21 mouse cellular contexts compared by ENCODE assay signal in the genomic region with DNA sequence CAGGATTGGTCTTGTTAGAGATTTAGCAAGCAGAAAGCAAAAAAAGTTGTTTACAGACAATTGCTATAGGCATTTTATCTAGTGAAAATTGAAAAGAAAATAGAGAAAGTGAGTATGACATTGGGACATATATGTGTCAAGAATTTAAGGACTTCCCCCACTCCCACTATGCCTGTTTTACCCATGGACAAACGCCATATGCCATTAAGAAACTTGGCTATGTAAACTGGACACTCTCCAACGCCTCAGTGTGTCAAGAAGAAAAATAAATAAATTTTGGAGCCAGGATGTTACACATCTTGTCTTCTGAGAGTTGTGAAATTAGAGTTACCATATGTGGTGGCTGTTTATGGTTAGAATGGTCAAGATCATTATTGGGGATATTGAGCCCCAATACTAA.
"Had no signal": no experiment of that assay in that cellular context is flagged by ENCODE, and none has a peak within 500 bp of the region (broad histone marks: within the 10 kb centered on the region; RNA-seq: fewer than 3 reads in every experiment).

No protein-coding gene starts in this region.

- DNase-seq: kidney, adult 8-10 months; kidney, postnatal 10 days; kidney, postnatal 36 days; layer of hippocampus, postnatal 36 days; lung, adult 2 months; right cerebral cortex, adult 18-20 months; right cerebral cortex, postnatal 14 days; right cerebral cortex, postnatal 4 days; thymus, adult 2 months; thymus, postnatal 14 days; thymus, postnatal 4 days had no signal

- H3K36me3 ChIP-seq: kidney, embryonic 15.5 days; liver, embryonic 12.5 days; liver, embryonic 15.5 days; midbrain, embryonic 12.5 days; midbrain, embryonic 15.5 days; neural tube, embryonic 12.5 days; neural tube, embryonic 15.5 days had no signal

- H3K4me3 ChIP-seq: kidney, embryonic 15.5 days; left cerebral cortex, adult 2 months; liver, embryonic 12.5 days; liver, embryonic 15.5 days; midbrain, embryonic 12.5 days; midbrain, embryonic 15.5 days; neural tube, embryonic 12.5 days; neural tube, embryonic 15.5 days had no signal

- H3K27me3 ChIP-seq: kidney, embryonic 15.5 days; liver, embryonic 12.5 days; liver, embryonic 15.5 days had no signal

- H3K4me1 ChIP-seq: kidney, embryonic 15.5 days; liver, embryonic 12.5 days; liver, embryonic 15.5 days; midbrain, embryonic 12.5 days; midbrain, embryonic 15.5 days; neural tube, embryonic 12.5 days; neural tube, embryonic 15.5 days had no signal

- ATAC-seq: liver, embryonic 12.5 days; midbrain, embryonic 15.5 days had no signal

- H3K27ac ChIP-seq: kidney, embryonic 15.5 days; left cerebral cortex, adult 2 months; liver, embryonic 12.5 days; liver, embryonic 15.5 days; macrophage; midbrain, embryonic 12.5 days; midbrain, embryonic 15.5 days; neural tube, embryonic 12.5 days; neural tube, embryonic 15.5 days; stomach, postnatal 0 days had no signal

- H3K9me3 ChIP-seq: kidney, embryonic 15.5 days; liver, embryonic 12.5 days; liver, embryonic 15.5 days; midbrain, embryonic 12.5 days; midbrain, embryonic 15.5 days; neural tube, embryonic 12.5 days; neural tube, embryonic 15.5 days had no signal

- H3K4me2 ChIP-seq: kidney, embryonic 15.5 days; liver, embryonic 12.5 days; liver, embryonic 15.5 days; midbrain, embryonic 12.5 days; midbrain, embryonic 15.5 days; neural tube, embryonic 12.5 days; neural tube, embryonic 15.5 days had no signal

- H3K9ac ChIP-seq: kidney, embryonic 15.5 days; liver, embryonic 12.5 days; liver, embryonic 15.5 days; midbrain, embryonic 12.5 days; midbrain, embryonic 15.5 days; neural tube, embryonic 12.5 days; neural tube, embryonic 15.5 days had no signal
